Mouse (Mus musculus) CD8-positive naive resting alpha-beta T cell, adult 2 months (primary cell): ENCODE measurements around the gene Rfc2.
A peak's percentile ranks its signal among the peaks of the same experiment; 100 is the strongest.

Experiments used
- DNase-seq, 2 experiments: peaks; one replicate each; pipeline ENCODE4 v3.0.0; 2022; ENCODE audit warnings: low read depth in 2 of 2, low spot score in 2 of 2

Gene Rfc2

DNA sequence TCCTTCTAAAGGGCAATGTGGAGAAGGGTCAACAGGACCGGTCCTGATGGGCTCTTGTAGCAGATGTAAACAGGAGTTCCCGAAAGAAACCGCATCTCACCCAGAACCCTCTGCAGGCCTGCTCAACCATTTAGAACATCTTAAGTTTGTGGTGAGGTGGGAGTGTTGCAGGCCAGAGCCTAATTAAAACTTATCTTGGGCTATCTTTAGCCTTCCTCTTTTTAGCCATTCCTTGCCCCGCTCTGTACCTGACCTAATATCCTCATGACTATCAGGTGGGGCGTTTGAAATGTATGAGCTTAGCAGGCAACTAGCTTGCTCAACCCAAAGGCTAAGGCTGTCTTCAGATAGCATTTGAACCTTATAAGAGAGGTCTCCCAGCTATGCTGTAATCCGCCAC, 15.5 kb upstream of the Rfc2 start:
- no peak for DNase-seq

DNA sequence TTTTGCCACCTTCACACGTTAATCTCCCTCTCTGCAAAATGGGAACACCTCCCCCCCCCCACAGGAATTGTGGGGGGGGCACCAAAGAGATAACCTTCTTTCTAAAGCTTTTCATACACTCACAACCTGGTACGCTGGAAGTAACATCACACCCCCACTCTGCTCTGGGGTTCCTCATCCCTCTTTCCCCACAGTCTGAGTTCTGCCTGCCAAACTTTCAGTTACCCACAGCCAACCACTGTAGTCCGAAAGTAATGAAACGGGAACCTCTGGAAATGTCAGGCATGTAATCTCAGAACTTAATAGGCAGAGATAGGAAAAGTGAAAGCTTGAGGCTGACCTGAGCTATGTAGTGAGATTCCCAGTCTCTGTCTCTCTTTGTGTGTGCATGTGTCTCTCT, 13.7 kb upstream of the Rfc2 start:
- DNase-seq: no peak

DNA sequence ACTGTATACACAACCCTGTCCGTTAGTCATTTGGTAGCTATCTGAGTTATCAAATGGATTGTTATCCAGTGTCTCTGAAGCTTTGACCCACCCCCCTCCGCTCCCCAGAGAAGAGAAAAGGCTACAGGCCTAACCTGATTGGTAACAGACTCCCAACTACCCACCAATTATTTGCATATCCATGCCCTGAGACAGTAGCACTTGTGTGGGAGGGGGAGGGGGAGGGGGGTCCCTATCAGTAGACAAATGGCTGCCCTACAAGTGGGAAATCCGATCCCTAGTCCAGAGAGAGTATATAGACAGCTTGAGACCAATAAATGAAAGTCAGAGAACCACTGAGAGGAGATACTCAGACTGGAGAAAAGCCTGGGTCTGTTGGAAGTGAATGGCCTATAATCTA, 13.1 kb upstream of the Rfc2 start:
- DNase-seq: no peak

DNA sequence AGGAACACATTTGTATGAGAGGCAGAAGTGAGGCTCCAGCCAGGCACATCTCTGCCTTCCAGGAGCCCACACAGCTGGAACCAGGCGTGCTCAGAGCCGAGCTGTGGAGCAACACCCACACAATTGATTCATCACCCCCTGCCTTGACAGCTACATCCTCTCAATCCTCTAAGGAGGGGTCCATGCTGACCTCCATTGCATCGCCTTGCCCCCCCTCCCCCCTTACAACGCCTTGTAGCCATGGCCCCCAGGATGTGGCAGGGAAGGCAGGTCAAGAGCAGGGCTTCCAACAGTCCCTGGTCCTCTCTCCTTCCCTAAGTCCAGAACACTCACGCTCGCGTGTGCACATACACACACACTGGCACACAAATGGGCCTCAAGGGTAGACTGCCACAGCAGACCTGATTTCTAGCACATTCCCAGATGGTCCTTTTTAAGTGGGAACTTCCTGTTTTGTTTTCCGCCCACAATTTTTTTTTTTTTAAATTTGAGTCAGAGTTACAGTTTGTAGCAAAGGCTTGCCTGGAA, 12.1 kb upstream of the Rfc2 start:
- DNase-seq: no peak

DNA sequence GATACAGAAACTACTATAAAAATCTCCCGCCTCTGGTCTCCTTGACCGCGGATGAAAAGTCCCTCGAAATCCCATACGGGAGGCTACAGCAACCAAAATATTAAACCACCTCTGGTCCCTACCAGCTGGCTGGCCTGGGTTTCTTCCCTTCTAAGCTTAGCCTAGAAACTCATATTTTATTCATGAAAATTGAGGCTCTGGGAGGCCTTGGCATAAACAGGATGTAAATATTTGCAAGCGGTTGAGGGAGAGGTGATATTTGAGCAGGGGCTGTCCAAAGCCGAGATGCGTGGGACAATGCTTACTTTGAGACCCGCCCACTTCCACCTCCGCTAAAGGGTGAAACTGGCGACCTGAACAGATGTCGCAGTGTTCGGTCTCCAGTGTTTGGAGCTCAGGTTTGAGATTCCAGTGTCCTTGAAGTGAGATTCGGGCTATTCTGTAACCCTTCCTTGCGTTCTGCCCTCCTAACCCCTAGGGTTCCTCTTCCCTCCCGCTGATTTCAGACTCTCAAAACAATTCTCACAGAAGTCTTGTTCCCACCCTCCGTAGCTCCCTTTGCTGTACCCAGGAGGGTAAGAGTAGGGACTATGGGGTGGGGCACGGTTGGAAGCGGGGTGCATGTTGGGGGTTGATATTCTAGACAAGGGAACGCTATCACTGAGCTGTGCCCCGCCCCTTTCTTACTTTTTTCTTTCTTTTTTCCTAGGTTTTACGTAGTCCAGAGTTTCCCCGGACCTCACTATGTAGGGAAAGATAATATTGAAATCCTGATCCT, 9.2 kb upstream of the Rfc2 start:
- peak in 1 of 2 experiments; percentile 26 for DNase-seq

DNA sequence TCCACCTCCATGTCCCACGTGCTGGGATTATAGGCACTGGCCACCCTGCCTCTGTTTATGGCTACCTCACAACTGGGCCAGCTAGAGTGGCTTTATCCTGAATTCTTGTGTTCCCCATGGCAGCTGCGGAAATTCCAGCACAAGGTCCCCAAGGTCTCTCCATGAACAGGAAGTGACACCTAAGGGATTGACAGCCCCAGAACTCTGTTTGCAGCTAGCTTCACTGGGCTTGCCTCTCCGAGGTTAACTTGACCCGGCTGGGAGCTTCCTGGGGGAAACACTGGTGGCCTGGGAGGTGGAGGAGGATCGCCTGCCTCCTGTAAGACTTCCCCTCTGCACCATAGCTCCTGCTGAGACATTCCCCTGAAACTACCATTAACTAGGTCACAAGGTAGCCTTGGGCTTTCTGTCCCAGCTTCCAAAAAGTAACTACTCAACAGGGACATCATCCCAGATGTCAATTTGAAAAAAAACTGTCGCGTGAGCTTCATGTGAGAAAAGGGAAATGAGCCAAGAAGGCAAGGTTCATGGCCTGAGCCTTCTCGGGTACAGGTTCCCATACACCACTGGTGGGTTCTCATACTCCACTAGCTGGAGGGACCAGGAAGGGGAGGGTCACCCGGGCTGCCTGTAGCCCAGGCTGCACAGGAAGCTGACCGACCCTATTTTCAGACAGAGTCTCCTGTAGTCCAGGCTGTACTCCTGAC, 8.5 kb upstream of the Rfc2 start:
- no peak for DNase-seq

DNA sequence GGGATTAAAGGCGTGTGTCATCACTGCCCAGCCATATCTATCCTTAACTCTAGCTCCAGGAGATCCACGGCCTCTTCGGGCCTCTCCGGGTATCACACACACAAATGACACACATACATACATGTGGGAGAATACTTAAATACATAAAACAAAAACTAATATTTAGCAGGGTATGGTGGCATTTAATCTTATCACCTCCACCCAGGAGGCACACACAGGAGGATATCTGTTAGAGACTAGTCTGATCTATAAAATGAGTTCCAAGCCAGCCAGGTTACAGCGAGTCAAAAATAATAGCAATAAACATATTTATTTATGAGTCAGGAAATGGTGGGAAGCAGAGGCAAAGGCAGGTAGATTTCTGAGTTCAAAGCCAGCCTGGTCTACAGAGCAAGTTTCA, 5.3 kb upstream of the Rfc2 start:
- DNase-seq: no peak

DNA sequence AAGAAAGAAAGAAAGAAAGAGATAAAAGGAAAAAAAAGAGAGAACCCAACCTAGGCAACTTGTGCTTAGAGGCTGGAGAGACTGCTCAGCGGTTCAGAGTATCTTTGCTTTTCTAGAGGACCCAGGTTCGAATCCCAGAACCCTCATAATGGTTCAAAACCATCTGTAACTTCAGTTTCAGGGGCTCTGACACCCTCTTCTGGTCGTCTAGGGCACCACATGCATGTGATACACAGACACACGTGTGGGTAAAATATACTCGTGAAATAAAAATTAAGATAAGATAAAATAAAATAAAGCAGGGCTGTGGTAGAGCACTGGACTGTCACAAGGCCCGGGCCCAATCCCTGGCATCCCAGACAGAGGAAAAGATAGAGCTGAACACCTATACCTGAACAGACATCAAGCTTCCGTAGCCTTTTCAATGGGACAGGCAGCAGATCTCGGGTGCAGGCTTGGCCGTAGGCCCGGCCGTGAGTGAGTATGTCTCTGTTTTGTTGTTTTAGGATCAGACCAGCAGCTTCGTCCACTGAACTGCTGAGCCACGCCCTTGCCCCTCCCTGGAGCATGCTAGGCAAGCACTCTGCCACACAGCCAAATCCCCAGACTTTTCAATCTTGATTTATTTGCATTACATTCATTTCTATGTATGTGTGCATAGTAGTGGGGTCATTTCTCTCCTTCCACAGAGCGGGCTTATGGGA, 4.5 kb upstream of the Rfc2 start:
- DNase-seq: no peak

DNA sequence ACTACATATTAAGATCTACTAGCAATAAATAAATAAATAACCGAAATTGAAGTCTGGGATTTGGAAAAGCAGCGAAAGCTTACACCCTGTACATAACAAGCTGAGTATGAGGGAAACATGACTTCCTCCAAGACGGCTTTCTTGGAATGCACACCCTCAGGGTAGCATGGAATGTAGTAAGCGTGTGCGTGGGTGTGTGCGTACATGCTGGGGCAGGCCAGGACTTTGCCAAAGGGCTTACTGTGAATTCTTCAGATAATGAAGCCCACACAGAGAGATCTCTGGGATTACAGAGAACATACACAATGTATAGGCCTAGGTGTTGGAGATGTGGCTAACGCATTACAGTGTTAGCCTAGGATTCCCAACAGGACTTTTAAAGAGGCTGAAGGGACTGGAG, 3.6 kb upstream of the Rfc2 start:
- DNase-seq: no peak

DNA sequence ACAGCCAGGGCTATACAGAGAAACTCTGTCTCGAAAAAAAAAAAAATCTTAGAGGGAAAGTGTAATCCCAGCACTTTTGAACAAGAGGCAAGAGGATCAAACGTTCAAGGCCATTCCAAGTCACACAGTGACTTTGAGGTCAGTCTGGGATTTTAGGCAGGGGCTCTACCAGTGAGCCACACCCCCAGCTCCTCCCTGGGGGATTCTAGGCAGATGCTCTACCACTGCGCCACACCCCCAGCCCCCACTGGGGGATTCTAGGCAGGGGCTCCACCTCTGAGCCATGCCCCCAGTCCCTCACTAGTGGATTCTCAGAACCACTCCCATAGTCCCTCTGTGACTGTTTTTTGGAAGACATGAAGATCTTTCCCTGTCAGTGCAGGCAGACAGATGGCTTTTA, 2.0 kb upstream of the Rfc2 start:
- DNase-seq: no peak

DNA sequence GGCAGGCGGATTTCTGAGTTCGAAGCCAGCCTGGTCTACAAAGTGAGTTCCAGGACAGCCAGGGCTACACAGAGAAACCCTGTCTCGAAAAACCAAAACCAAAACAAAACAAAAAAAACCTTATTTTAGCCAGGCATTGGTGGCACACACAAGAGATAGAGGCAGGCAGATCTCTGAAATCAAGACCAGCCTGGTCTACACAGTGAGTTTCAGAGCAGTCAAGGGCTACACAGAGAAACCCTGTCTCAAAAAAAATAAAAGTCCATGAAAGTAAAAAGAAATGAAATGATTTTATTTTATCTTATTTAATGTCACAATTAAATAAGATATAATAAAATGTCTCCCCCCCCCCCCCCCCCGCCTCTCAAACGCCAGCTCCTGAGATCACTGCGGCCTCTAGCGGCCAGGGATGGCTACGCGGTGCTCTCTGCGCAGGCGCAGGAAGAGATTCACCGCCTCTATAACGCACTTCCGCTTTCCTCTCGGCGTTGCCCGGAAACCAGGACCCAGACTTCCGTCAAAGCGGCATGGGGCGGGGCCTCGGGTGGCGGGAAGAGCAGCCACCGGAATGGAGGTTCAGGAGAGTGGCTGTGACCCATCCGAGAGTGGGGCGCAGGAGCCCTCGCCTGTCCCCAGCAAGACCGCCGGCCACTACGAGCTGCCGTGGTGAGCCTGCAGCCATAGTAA, 1.2 kb downstream of the Rfc2 start:
- peak; percentile 95 to 97 for DNase-seq

DNA sequence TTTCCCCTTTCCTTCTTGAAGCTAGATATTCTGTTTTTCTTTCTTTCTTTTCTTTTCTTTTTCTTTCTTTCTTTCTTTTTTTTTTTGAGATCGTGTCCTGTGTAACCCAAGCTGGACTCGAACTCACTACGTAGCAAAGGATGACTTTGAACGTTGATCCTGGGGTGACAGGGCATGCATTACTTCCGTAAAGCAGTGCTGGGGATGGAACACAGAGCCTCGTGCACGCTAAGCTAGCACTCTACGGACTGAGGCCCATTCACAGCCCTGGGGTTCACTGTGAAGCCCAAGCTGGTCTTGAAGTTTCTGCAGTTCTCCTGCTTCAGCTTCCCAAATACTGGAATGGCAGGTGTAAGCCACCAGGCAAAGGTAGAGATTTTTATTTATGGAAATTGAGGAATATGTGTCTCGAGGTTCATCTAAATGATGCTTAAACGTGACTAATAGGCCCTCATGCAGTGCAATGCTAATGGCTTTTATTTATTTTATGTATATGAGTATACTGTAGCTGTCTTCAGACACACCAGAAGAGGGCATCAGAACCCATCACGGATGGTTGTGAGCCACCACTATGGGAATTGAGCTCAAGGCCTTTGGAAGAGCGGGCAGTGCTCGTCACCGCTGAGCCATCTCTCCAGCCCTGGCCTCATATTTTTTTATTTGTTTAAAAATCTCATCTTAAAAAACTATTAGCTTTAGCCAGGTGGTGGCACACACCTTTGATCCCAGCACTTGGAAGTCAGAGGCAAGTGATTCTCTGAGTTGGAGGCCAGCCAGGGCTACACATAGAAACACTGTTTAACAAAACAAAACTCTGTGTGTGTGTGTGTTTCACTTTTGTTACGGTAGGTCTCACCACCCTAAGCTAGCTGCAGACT, 2.1 kb downstream of the Rfc2 start:
- no peak for DNase-seq

DNA sequence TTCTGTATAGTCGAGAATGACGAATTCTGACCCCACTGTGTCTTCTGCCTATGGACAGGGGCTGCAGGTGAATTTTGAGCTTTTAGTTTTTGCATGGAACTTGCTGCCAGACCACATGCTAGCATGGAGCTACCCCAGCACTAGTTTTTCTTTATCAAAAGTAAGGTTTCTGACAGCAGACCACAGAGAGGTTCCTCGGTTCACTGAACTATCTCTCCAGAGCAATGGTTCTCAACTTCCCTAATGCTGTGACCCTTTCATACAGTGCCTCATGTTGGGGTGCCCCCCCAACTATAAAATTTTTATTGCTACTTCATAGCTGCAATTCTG, 2.7 kb downstream of the Rfc2 start:
- no peak for DNase-seq

DNA sequence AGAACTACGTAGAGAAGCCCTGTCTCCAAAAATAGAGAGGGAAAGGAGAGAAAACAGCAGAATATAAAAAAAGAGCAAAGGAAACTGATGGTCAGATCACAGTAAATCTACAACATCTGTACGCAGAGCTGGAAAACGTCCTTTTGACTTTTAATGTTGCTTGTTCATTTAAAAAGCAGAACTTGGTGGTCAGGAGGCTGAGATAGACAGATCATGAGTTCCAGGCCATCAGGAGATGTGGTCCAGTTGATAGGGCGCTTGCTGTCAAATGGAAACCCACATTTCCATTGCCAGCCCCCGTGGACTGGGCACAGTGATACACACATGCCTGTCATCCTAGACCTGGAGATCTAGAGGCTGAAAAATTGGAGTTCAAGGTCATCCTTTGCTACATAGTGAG, 3.6 kb downstream of the Rfc2 start:
- no peak for DNase-seq

DNA sequence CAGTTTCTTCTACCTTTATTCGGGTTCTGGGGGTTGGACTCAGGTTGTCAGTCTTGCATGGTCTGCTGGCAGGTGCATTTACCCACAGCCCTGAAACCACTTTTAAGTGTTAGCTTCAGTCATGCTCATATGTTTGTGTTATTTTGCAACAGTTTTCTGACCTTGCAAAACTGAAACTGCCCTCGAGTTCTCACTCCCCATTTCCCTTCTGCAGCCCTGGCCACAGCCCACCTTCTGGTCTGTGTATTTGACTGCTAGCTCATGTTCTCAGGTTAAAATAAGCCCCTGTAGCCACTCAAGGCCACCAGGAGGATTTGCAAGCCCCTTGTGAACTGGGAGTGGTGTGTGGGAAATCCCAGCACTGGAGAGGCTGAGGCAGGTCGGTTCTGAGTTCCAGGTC, 8.7 kb downstream of the Rfc2 start:
- no peak for DNase-seq

DNA sequence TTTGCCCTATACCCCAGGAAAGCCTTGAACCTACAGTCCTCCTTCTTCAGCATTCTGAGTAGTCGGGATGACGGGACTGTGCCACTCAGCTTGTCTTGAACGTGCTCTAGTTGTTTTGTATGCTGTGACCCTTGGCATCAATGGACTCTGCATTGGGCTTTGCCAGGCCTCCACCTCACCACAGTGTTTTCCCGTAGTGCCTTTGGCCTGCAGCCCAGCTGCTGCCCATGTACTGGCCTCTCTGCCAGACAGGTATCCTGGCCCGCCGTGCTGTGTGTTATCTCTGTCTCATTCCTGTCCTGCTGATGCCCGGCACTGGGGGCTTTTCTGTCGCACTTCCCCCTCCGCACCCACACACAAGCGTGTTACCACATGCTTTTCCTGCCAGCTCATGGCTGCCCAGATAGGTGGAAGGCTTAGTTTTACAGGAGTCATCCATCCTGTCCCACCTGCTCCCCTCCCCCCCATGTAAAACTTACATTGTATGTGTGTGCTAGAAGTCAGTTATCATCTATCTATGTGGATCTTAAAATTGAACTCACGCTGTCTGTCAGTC, 10.9 kb downstream of the Rfc2 start:
- no peak for DNase-seq

DNA sequence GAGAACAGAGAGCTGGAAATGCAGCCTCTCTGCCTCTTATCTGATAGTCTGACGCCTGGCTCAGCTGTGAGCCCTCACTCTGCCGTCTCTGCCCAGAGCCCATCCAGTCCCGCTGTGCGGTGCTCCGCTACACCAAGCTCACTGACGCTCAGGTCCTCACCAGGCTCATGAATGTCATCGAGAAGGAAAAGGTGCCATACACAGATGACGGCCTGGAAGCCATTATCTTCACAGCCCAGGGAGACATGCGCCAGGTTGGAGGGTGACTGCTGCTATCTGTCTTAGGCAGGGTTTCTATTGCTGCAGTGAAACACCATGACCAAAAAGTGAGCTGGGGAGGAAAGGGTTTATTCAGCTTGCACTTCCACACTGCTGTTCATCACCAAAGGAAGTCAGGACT, 11.9 kb downstream of the Rfc2 start:
- no peak for DNase-seq

DNA sequence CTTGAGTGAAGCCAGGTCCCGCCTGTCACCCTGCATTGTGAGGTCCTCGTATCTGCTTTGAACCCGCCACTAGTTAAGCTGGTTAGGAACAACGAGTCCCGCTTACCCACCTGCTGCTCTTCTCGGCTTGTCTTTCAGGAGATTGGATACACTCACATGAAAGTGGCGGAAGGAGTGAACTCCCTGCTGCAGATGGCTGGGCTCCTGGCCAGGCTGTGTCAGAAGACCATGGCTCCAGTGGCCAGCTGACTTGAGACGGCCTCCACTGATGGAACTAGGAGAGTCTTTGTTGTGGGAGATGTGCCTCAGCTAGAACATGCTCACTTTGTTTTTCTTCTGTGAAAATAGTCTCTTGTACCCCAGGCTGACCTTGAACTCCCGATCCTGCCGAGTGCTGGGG, 16.5 kb downstream of the Rfc2 start:
- no peak for DNase-seq

DNA sequence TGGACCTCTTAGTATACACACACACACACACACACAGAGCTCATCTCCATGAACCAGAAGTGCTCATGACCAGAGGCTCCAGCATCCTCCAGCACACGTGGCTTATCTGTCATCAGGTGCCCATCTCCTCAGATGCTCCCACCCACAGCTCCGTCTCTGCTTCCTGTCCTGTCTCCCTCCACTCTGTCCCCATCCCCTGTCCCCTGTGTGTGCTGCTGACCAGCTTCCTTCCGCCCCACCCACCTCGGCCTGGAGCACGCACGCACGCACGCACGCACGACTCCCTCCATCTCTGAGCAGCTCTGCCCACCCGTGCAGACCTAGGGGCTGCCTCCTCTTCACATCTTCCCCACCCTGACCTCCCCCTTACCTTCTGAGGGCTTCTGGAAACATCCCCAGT, 23.2 kb downstream of the Rfc2 start:
- DNase-seq: no peak

DNA sequence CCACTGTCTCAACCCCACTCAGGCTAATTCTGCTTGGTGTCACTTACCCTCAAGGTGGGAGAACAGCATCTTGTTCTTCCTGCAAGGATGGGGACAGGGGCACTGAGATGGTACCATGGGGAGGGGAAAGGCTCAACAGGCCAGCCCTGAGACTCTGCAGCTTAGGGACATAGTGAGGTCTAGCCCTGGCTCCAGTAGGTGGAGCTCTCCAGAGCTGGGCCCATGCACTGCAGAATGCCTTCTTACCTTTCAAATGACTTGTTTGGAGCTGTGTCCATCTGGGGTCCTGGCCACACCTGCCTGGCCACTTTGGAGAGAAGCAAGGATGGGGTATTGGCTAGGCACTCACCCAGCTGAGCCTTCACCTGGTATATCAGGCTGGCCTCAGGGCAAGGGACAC, 25.1 kb downstream of the Rfc2 start:
- no peak for DNase-seq
